Mouse (Mus musculus) C2C12 (cell line): ENCODE data around the gene Fbxw16.
"Not testable (repeated sequence)": the region's sequence is repeated elsewhere in the genome, so short reads cannot be mapped to it uniquely, and the experiment has no call there.

Source experiments
- CEBPB ChIP-seq: IDR thresholded peaks from one replicate; pipeline ENCODE4 v1.6.1; 2011; ENCODE audit warnings: low read depth, mild to moderate bottlenecking, control low read depth, moderate library complexity
- CTCF ChIP-seq: IDR thresholded peaks from one replicate; pipeline ENCODE4 v1.5.1; 2011; ENCODE audit not compliant: control insufficient read depth, insufficient read depth, insufficient read length
- MYOD1 ChIP-seq: IDR thresholded peaks from one replicate; pipeline ENCODE4 v1.6.1; 2011; ENCODE audit warnings: low read depth; ENCODE audit not compliant: control insufficient read depth, insufficient read length
- USF1 ChIP-seq: IDR thresholded peaks from one replicate; pipeline ENCODE4 v1.6.1; 2011; ENCODE audit warnings: low read depth, mild to moderate bottlenecking, control low read depth, moderate library complexity

DNA sequence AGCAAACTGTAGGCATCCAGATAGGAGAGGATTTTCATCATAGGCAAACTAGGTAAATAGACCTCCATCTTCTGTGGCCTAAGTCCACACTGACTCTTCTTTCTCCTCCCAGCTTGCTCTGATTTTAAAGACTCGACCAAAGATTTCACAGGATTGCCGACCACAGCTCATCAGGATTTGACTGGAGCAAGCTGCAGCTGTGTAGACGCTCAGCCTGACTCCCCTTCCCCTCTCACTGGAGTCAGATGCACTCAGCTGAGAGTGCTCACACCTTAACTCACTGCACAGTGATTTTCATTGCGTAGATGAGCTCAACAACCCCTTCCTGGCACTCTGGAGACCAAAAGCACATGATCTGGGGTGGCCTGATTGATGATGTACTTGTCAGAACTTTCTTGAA is 44.7 kb downstream of the Fbxw16 start, which contains the start of gene Fbxw22:
- TF ChIP-seq CTCF, CEBPB, USF1, MYOD1: not testable (repeated sequence)
